In the genomic region with DNA sequence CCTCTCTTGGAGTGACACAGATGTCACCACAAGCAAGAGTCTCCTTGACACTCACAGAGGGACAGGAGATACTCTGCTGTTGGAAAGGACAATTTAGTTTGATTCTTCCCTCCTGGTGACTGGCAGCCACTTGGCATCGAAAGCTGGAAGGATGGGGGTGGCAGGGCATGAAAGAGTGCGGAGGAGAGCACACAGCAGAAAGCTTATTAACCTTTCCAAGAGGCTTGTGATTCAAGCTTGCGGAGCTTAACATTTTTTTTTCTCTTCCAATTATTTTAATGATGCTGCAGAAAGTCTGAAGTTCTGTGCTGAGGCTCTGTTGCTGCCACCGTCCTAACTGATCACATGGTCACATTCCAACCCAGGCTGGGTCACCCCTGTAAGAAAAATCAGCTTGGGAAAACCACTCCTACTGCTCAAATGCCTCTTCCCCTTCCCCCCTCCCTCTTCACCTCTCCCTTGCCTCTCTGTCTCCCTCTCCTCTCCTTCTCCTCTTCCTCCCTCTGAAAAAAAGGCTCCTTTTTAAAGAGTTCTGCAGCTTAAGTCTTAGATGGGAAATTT, we compare ENCODE assay signal across 17 mouse cellular contexts. TPM values are rescaled to one million over a fixed set of nuclear protein-coding genes. Genes with fewer than 3 reads are reported as not detected.
DNase-seq lines count a peak whose midpoint lies in the region; ATAC-seq and TF ChIP-seq lines count a peak whose summit lies in the region.
"Had no signal": no experiment of that assay in that cellular context is flagged by ENCODE, and none has a peak within 500 bp of the region (broad histone marks: within the 10 kb centered on the region; RNA-seq: fewer than 3 reads in every experiment).

No protein-coding gene starts in this region.

- TF ChIP-seq CTCF in liver, adult 2 months (IDR thresholded peaks at IDR 0.05; ENCODE audit: low read depth, low read length): no peak

- H3K4me3 ChIP-seq in forebrain, embryonic 13.5 days: no peak overlapping the region
- H3K4me3 ChIP-seq in forebrain, embryonic 10.5 days: no peak overlapping the region
- H3K4me3 ChIP-seq in liver, adult 2 months (ENCODE audit: insufficient read depth, low read depth, low read length): no peak overlapping the region
- no peak overlapping the region for H3K4me3 ChIP-seq in liver, embryonic 11.5 days (ENCODE audit: low read depth, low read length)
- H3K4me3 ChIP-seq in embryonic facial prominence, embryonic 10.5 days: no peak overlapping the region
- H3K4me3 ChIP-seq: erythroblast, embryonic 14.5 days; heart, adult 2 months; midbrain, embryonic 12.5 days had no signal

- H3K27ac ChIP-seq in forebrain, embryonic 13.5 days: no peak overlapping the region
- H3K27ac ChIP-seq in forebrain, embryonic 10.5 days: no peak overlapping the region
- no peak overlapping the region for H3K27ac ChIP-seq in liver, adult 2 months (replicated peaks; ENCODE audit: insufficient read depth, low read depth, low read length)
- H3K27ac ChIP-seq in liver, embryonic 11.5 days (ENCODE audit: low read depth, low read length): no peak overlapping the region
- no peak overlapping the region for H3K27ac ChIP-seq in embryonic facial prominence, embryonic 10.5 days (replicated peaks)
- H3K27ac ChIP-seq: heart, adult 2 months; midbrain, embryonic 12.5 days had no signal

- WGBS in forebrain, embryonic 13.5 days: 30% methylated on average over 4 of the region's 4 CpGs
- 55% methylated on average over 4 of the region's 4 CpGs for WGBS in forebrain, embryonic 10.5 days
- WGBS in liver, adult 2 months: 63% methylated on average over 4 of the region's 4 CpGs
- WGBS in liver, embryonic 11.5 days: 55% methylated on average over 4 of the region's 4 CpGs
- 54% methylated on average over 4 of the region's 4 CpGs for WGBS in embryonic facial prominence, embryonic 10.5 days

- H3K4me2 ChIP-seq in forebrain, embryonic 13.5 days: no peak overlapping the region
- H3K4me2 ChIP-seq in liver, embryonic 11.5 days: no peak overlapping the region
- H3K4me2 ChIP-seq: midbrain, embryonic 12.5 days had no signal

- no peaks in the 10 kb centered on the region for H3K4me1 ChIP-seq in forebrain, embryonic 13.5 days
- H3K4me1 ChIP-seq in forebrain, embryonic 10.5 days: peaks cover 10% of the 10 kb centered on the region
- no peaks in the 10 kb centered on the region for H3K4me1 ChIP-seq in liver, adult 2 months (ENCODE audit: control insufficient read depth, insufficient read depth, low read length)
- H3K4me1 ChIP-seq in liver, embryonic 11.5 days (replicated peaks; ENCODE audit: control insufficient read depth, insufficient read depth, low read length): no peaks in the 10 kb centered on the region
- peaks cover 14% of the 10 kb centered on the region for H3K4me1 ChIP-seq in embryonic facial prominence, embryonic 10.5 days
- H3K4me1 ChIP-seq: midbrain, embryonic 12.5 days had no signal

- no peaks in the 10 kb centered on the region for H3K79me2 ChIP-seq in liver, adult 2 months (ENCODE audit: control insufficient read depth, insufficient read depth, low read length)

- no peaks in the 10 kb centered on the region for H3K27me3 ChIP-seq in forebrain, embryonic 13.5 days
- no peaks in the 10 kb centered on the region for H3K27me3 ChIP-seq in forebrain, embryonic 10.5 days (ENCODE audit: poor library complexity, severe bottlenecking)
- no peaks in the 10 kb centered on the region for H3K27me3 ChIP-seq in liver, adult 2 months (ENCODE audit: control insufficient read depth, insufficient read depth, low read length)
- H3K27me3 ChIP-seq in liver, embryonic 11.5 days (replicated peaks; ENCODE audit: control insufficient read depth, insufficient read depth, low read length): no peaks in the 10 kb centered on the region
- H3K27me3 ChIP-seq in embryonic facial prominence, embryonic 10.5 days (replicated peaks; ENCODE audit: low read depth, poor library complexity, severe bottlenecking): no peaks in the 10 kb centered on the region
- H3K27me3 ChIP-seq: midbrain, embryonic 12.5 days; Patski had no signal

- no peak for DNase-seq in forebrain, embryonic 10.5 days (ENCODE audit: extremely low spot score, low spot score)
- peak; percentile 20 for DNase-seq in liver, adult 2 months (ENCODE audit: extremely low read depth, low read depth, low spot score)
- DNase-seq in liver, embryonic 11.5 days (ENCODE audit: low spot score): no peak
- peak; percentile 25 for DNase-seq in embryonic facial prominence, embryonic 10.5 days (ENCODE audit: low spot score)
- peak; percentile 16 to 41 for DNase-seq in kidney, postnatal 25 days
- no peak for DNase-seq in layer of hippocampus, adult 9-11 months
- DNase-seq: cerebellum, adult 11-12 months; heart, adult 2 months; heart, postnatal 10 days; liver, postnatal 0 days; lung, postnatal 36 days had no signal

- 0 out of 2 replicates have a peak, but pooled peaks have one; percentile 48 for ATAC-seq in forebrain, embryonic 13.5 days
- ATAC-seq in liver, embryonic 11.5 days (replicated peaks; ENCODE audit: low FRiP score): no peak
- no peak for ATAC-seq in erythroid progenitor cell, adult 5-6 weeks (replicated peaks; ENCODE audit: low FRiP score, poor library complexity, severe bottlenecking)
- ATAC-seq: hindbrain, embryonic 16.5 days; liver, postnatal 0 days; Patski had no signal

- no peak for TF ChIP-seq POLR2A in liver, adult 2 months (IDR thresholded peaks at IDR 0.05; ENCODE audit: extremely low read depth, insufficient read depth, low read length)

- no peaks in the 10 kb centered on the region for H3K9me3 ChIP-seq in forebrain, embryonic 13.5 days (replicated peaks)
- H3K9me3 ChIP-seq in forebrain, embryonic 10.5 days: no peaks in the 10 kb centered on the region
- no peaks in the 10 kb centered on the region for H3K9me3 ChIP-seq in liver, embryonic 11.5 days (ENCODE audit: control insufficient read depth, low read length)
- H3K9me3 ChIP-seq in embryonic facial prominence, embryonic 10.5 days: no peaks in the 10 kb centered on the region
- H3K9me3 ChIP-seq: midbrain, embryonic 12.5 days had no signal

- H3K36me3 ChIP-seq in forebrain, embryonic 13.5 days (ENCODE audit: poor library complexity, severe bottlenecking): no peaks in the 10 kb centered on the region
- no peaks in the 10 kb centered on the region for H3K36me3 ChIP-seq in forebrain, embryonic 10.5 days (replicated peaks)
- H3K36me3 ChIP-seq in liver, adult 2 months (ENCODE audit: control insufficient read depth, insufficient read depth, low read length): no peaks in the 10 kb centered on the region
- H3K36me3 ChIP-seq in liver, embryonic 11.5 days (ENCODE audit: control insufficient read depth, insufficient read depth, low read length): no peaks in the 10 kb centered on the region
- no peaks in the 10 kb centered on the region for H3K36me3 ChIP-seq in embryonic facial prominence, embryonic 10.5 days (replicated peaks)
- H3K36me3 ChIP-seq: midbrain, embryonic 12.5 days had no signal

- H3K9ac ChIP-seq in forebrain, embryonic 13.5 days: no peak overlapping the region
- no peak overlapping the region for H3K9ac ChIP-seq in liver, adult 2 months (ENCODE audit: low read depth, low read length)
- H3K9ac ChIP-seq in liver, embryonic 11.5 days (ENCODE audit: low read depth, low read length): no peak overlapping the region
- H3K9ac ChIP-seq: liver, postnatal 0 days; midbrain, embryonic 12.5 days had no signal

RNA-seq across cellular contexts. Expression of a gene that starts 26.3 kb away (rescaled TPM):
- polyA plus RNA-seq in forebrain, embryonic 13.5 days (2015; fragmentation: Nextera tagmentation; extraction: Ambion mirVana): 0.67 and 0.94 TPM in 2 replicates
- 0.84 and 1.2 TPM in 2 replicates for polyA plus RNA-seq in forebrain, embryonic 10.5 days (2016; fragmentation: Nextera tagmentation; extraction: Ambion mirVana)
- 7.2 and 8.1 TPM in 2 replicates for total RNA-seq in liver, adult 2 months (2014; rRNA removed)
- 4.2 and 5.5 TPM in 2 replicates for polyA plus RNA-seq in liver, adult 2 months (2012; rRNA removed)
- polyA plus RNA-seq in liver, embryonic 11.5 days (2014; fragmentation: Nextera tagmentation; extraction: Ambion mirVana): 7.1 and 8.4 TPM in 2 replicates
- polyA plus RNA-seq in embryonic facial prominence, embryonic 10.5 days (2016; fragmentation: Nextera tagmentation; extraction: Ambion mirVana): 2.0 and 2.5 TPM in 2 replicates
- total RNA-seq in erythroid progenitor cell, adult 5-6 weeks (2015; ENCODE audit: low replicate concordance): not detected in 2 replicates
- total RNA-seq in erythroid progenitor cell, adult 5-6 weeks (2017; ENCODE audit: low replicate concordance): not detected in 2 replicates

Comparison
In these comparisons a context has a peak if more than half of its experiments do, and no peak if none do; other contexts are left out.
1. DNase-seq: peak in liver, adult 2 months (single experiment), embryonic facial prominence, embryonic 10.5 days (single experiment) and kidney, postnatal 25 days (2 of 2); none in forebrain, embryonic 10.5 days (single experiment), liver, embryonic 11.5 days (single experiment) and layer of hippocampus, adult 9-11 months (single experiment).